In the genomic region with DNA sequence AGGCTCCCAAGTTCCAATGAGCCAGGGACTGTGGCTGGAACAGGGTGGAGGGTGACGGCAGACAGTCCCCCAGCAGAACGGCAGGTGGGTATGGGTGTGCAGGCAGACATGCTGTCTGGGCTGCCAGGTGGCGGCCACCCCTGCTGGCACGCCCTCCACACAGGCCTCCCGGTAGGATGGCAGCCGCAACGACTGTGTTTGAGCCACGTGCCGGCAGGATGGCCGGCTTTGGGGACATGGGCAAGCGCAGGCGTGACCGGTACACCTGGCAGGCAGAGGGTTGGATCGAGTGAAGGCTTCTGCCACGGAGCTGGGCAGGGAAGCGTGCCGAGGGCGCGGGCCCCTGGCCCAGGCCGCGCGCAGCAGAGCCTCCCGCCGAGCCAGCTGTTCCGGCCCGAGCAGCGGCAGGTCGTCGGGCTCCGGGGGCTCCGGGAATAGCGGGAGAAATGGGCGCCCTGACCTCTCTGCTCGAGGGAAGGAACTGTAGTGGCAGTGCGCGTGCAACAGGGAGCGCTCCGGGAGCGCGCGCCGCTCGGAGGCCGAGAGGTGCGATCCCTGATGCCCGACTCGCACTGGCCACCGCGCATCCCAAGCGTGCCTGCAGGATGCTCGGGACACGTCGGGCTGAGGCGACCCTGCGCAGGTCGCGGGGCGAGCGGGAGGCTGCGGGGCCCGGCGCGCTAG, we compare ENCODE assay signal across 7 mouse cellular contexts. TPM values are rescaled to one million over a fixed set of nuclear protein-coding genes. Genes with fewer than 3 reads are reported as not detected.
A peak's percentile ranks its signal among the peaks of the same experiment; 100 is the strongest.
DNase-seq lines count a peak whose midpoint lies in the region; ATAC-seq and TF ChIP-seq lines count a peak whose summit lies in the region.

No protein-coding gene starts in this region.

- no peak for TF ChIP-seq EP300 in lung, postnatal 0 days (IDR thresholded peaks at IDR 0.05)

- DNase-seq in lung, postnatal 0 days (ENCODE audit: low spot score), result no peak
- DNase-seq in lung, postnatal 10 days, result no peak
- DNase-seq in forebrain, embryonic 10.5 days (ENCODE audit: extremely low spot score, low spot score), result peak; percentile 55
- DNase-seq in neural tube, embryonic 10.5 days (ENCODE audit: extremely low spot score, low spot score), result peak; percentile 69

- no peak for ATAC-seq in lung, postnatal 0 days
- no peak for ATAC-seq in intestine, embryonic 16.5 days
- no peak for ATAC-seq in activated CD4-positive, CD25-positive, alpha-beta regulatory T cell, adult 4 months
- ATAC-seq in granulocyte monocyte progenitor cell, adult 5-6 weeks (replicated peaks; ENCODE audit: poor library complexity, severe bottlenecking), result no peak

- H3K27me3 ChIP-seq in lung, postnatal 0 days (replicated peaks; ENCODE audit: insufficient read depth, low read length), result peaks cover 38% of the 10 kb centered on the region
- peaks cover 99% of the 10 kb centered on the region for H3K27me3 ChIP-seq in forebrain, embryonic 10.5 days (ENCODE audit: poor library complexity, severe bottlenecking)
- H3K27me3 ChIP-seq in intestine, embryonic 16.5 days (replicated peaks; ENCODE audit: control insufficient read depth, insufficient read depth, low read length), result peaks cover 54% of the 10 kb centered on the region

- no peak overlapping the region for H3K9ac ChIP-seq in lung, postnatal 0 days (replicated peaks; ENCODE audit: low read depth)
- peak overlapping the region; percentile 55 for H3K9ac ChIP-seq in intestine, embryonic 16.5 days (ENCODE audit: low read depth, low read length)

- TF ChIP-seq CTCF in lung, postnatal 0 days (IDR thresholded peaks at IDR 0.05), result peak; percentile 49

- H3K4me1 ChIP-seq in lung, postnatal 0 days (ENCODE audit: insufficient read depth, low read depth, low read length), result no peaks in the 10 kb centered on the region
- peaks cover 39% of the 10 kb centered on the region for H3K4me1 ChIP-seq in forebrain, embryonic 10.5 days
- H3K4me1 ChIP-seq in intestine, embryonic 16.5 days (ENCODE audit: control insufficient read depth, insufficient read depth, low read length), result peaks cover 10% of the 10 kb centered on the region

- WGBS in lung, postnatal 0 days, result 7% methylated on average over 47 of the region's 63 CpGs
- 2% methylated on average over 63 of the region's 63 CpGs for WGBS in forebrain, embryonic 10.5 days
- 3% methylated on average over 62 of the region's 63 CpGs for WGBS in intestine, embryonic 16.5 days

- no peak overlapping the region for H3K27ac ChIP-seq in lung, postnatal 0 days (ENCODE audit: low read length)
- H3K27ac ChIP-seq in forebrain, embryonic 10.5 days, result peak overlapping the region; percentile 44; the same call in 1 of the 2 replicates
- no peak overlapping the region for H3K27ac ChIP-seq in intestine, embryonic 16.5 days (ENCODE audit: low read length)

- H3K9me3 ChIP-seq in lung, postnatal 0 days (ENCODE audit: low read length), result no peaks in the 10 kb centered on the region
- H3K9me3 ChIP-seq in forebrain, embryonic 10.5 days, result no peaks in the 10 kb centered on the region
- H3K9me3 ChIP-seq in intestine, embryonic 16.5 days (ENCODE audit: control insufficient read depth, low read length), result no peaks in the 10 kb centered on the region

- peak overlapping the region; percentile 50 for H3K4me2 ChIP-seq in lung, postnatal 0 days (replicated peaks; ENCODE audit: low read depth, low read length)
- H3K4me2 ChIP-seq in intestine, embryonic 16.5 days (ENCODE audit: low read depth, low read length), result peak overlapping the region; percentile 91

- peak overlapping the region; percentile 30 for H3K4me3 ChIP-seq in lung, postnatal 0 days (ENCODE audit: low read depth, low read length)
- peak overlapping the region; percentile 58 for H3K4me3 ChIP-seq in forebrain, embryonic 10.5 days
- H3K4me3 ChIP-seq in intestine, embryonic 16.5 days (ENCODE audit: low read length), result peak overlapping the region; percentile 48

- 0 out of 2 replicates have a peak, but pooled peaks cover 2% of the 10 kb centered on the region for H3K36me3 ChIP-seq in lung, postnatal 0 days (ENCODE audit: insufficient read depth, low read length)
- H3K36me3 ChIP-seq in forebrain, embryonic 10.5 days (replicated peaks), result peaks cover 7% of the 10 kb centered on the region
- H3K36me3 ChIP-seq in intestine, embryonic 16.5 days (ENCODE audit: control insufficient read depth, insufficient read depth, low read length), result no peaks in the 10 kb centered on the region

RNA-seq across cellular contexts. Expression of a gene that starts 17.2 kb away (rescaled TPM):
- 0.11 TPM in 2 replicates for polyA plus RNA-seq in lung, postnatal 0 days (2015; fragmentation: Nextera tagmentation; extraction: Ambion mirVana)
- polyA plus RNA-seq in forebrain, embryonic 10.5 days (2016; fragmentation: Nextera tagmentation; extraction: Ambion mirVana), result not detected in 2 replicates
- polyA plus RNA-seq in intestine, embryonic 16.5 days (2015; fragmentation: Nextera tagmentation; extraction: Ambion mirVana), result 0.06 TPM in 1 of 2 replicates, not detected in the other
- polyA plus RNA-seq in activated CD4-positive, CD25-positive, alpha-beta regulatory T cell, adult 4 months (2017; shearing (Covaris generic)), result not detected
- not detected in 2 replicates for total RNA-seq in granulocyte monocyte progenitor cell, adult 5-6 weeks (2014; fragmentation: Nextera tagmentation)
- not detected in 2 replicates for total RNA-seq in granulocyte monocyte progenitor cell, adult 5-6 weeks (2017)

RNA-seq across cellular contexts. Expression of a gene that starts 27.0 kb away (rescaled TPM):
- 6.9 and 7.9 TPM in 2 replicates for polyA plus RNA-seq in lung, postnatal 0 days (2015; fragmentation: Nextera tagmentation; extraction: Ambion mirVana)
- polyA plus RNA-seq in forebrain, embryonic 10.5 days (2016; fragmentation: Nextera tagmentation; extraction: Ambion mirVana), result 16.3 and 17.5 TPM in 2 replicates
- 21.7 and 22.9 TPM in 2 replicates for polyA plus RNA-seq in intestine, embryonic 16.5 days (2015; fragmentation: Nextera tagmentation; extraction: Ambion mirVana)
- polyA plus RNA-seq in activated CD4-positive, CD25-positive, alpha-beta regulatory T cell, adult 4 months (2017; shearing (Covaris generic)), result 10 to 100 TPM; 18.4 to 26.6 TPM
- 23.9 and 26.4 TPM in 2 replicates for total RNA-seq in granulocyte monocyte progenitor cell, adult 5-6 weeks (2014; fragmentation: Nextera tagmentation)
- 9.7 and 14.2 TPM in 2 replicates for total RNA-seq in granulocyte monocyte progenitor cell, adult 5-6 weeks (2017)

RNA-seq across cellular contexts. Expression of a gene that starts 47.6 kb away (rescaled TPM):
- polyA plus RNA-seq in lung, postnatal 0 days (2015; fragmentation: Nextera tagmentation; extraction: Ambion mirVana), result 0.17 and 0.24 TPM in 2 replicates
- 0.45 and 0.49 TPM in 2 replicates for polyA plus RNA-seq in forebrain, embryonic 10.5 days (2016; fragmentation: Nextera tagmentation; extraction: Ambion mirVana)
- 1.2 and 1.5 TPM in 2 replicates for polyA plus RNA-seq in intestine, embryonic 16.5 days (2015; fragmentation: Nextera tagmentation; extraction: Ambion mirVana)
- under 1 TPM; 0.56 to 0.57 TPM for polyA plus RNA-seq in activated CD4-positive, CD25-positive, alpha-beta regulatory T cell, adult 4 months (2017; shearing (Covaris generic))
- 1.2 and 1.3 TPM in 2 replicates for total RNA-seq in granulocyte monocyte progenitor cell, adult 5-6 weeks (2014; fragmentation: Nextera tagmentation)
- 1.4 and 2.9 TPM in 2 replicates for total RNA-seq in granulocyte monocyte progenitor cell, adult 5-6 weeks (2017)

RNA-seq across cellular contexts. Expression of a gene that starts 57.1 kb away (rescaled TPM):
- not detected in 2 replicates for polyA plus RNA-seq in lung, postnatal 0 days (2015; fragmentation: Nextera tagmentation; extraction: Ambion mirVana)
- 0.12 TPM in 1 of 2 replicates, not detected in the other for polyA plus RNA-seq in forebrain, embryonic 10.5 days (2016; fragmentation: Nextera tagmentation; extraction: Ambion mirVana)
- polyA plus RNA-seq in intestine, embryonic 16.5 days (2015; fragmentation: Nextera tagmentation; extraction: Ambion mirVana), result 0.11 TPM in 1 of 2 replicates, not detected in the other
- not detected for polyA plus RNA-seq in activated CD4-positive, CD25-positive, alpha-beta regulatory T cell, adult 4 months (2017; shearing (Covaris generic))
- not detected in 2 replicates for total RNA-seq in granulocyte monocyte progenitor cell, adult 5-6 weeks (2014; fragmentation: Nextera tagmentation)
- total RNA-seq in granulocyte monocyte progenitor cell, adult 5-6 weeks (2017), result not detected in 2 replicates

Comparison
In these comparisons a context has a peak if more than half of its experiments do, and no peak if none do; other contexts are left out.
1. DNase-seq: peak in forebrain, embryonic 10.5 days (single experiment) and neural tube, embryonic 10.5 days (single experiment); none in lung, postnatal 0 days (single experiment) and lung, postnatal 10 days (single experiment).
2. Peak in every context shown above with its lines, with median percentiles within 50 percentile points of each other: H3K4me3 ChIP-seq.